Mouse (Mus musculus) bone marrow macrophage, adult 2 months (primary cell): ENCODE measurements around the gene Kat5.

Experiments
- CTCF ChIP-seq: IDR thresholded peaks from 2 replicates; pipeline ENCODE4 v1.5.1; 2012; ENCODE audit warnings: low read depth, mild to moderate bottlenecking, low read length, moderate library complexity
- POLR2A ChIP-seq: IDR thresholded peaks from 2 replicates; pipeline ENCODE4 v1.6.1; 2012; ENCODE audit warnings: mild to moderate bottlenecking, low read depth, low read length, borderline replicate concordance

GRCm38 (mm10) chr19:5636036-5636570 lies 26.1 kb upstream of the Kat5 start:
- TF ChIP-seq CTCF (no peak), POLR2A (no peak)
